Mouse (Mus musculus): Measurements from ENCODE around the gene Aip. TPM values are rescaled to one million over a fixed set of nuclear protein-coding genes. Genes with fewer than 3 reads are reported as not detected.

Aip gene
- polyA plus RNA-seq, 1 experiment from 2014 or later = 86.9 TPM

- WGBS = 3% methylated on average over 52 of the region's 52 CpGs
- no peak for ATAC-seq (ENCODE audit: insufficient read depth, low FRiP score)
- Histone ChIP-seq H3K27ac (ENCODE audit: low read length) (no peak overlapping the region), H3K27me3 (ENCODE audit: control insufficient read depth, insufficient read depth, low read length) (0 out of 2 replicates have a peak, but pooled peaks cover 4% of the 10 kb centered on the region), H3K4me3 (replicated peaks; ENCODE audit: low read length) (peak overlapping the region; percentile 57), H3K9me3 (replicated peaks; ENCODE audit: control insufficient read depth, low read length) (no peaks in the 10 kb centered on the region), H3K4me1 (ENCODE audit: control insufficient read depth, insufficient read depth, low read length) (peaks cover 41% of the 10 kb centered on the region), H3K36me3 (ENCODE audit: control insufficient read depth, insufficient read depth, low read length) (no peaks in the 10 kb centered on the region), H3K9ac (ENCODE audit: low read length) (peak overlapping the region; percentile 68), H3K4me2 (ENCODE audit: low read depth, low read length) (peak overlapping the region; percentile 86)
These were observed 24.9 kb downstream of the Aip start for GRCm38 (mm10) chr19:4100718-4101261.

GRCm38 (mm10) chr19:4099837-4100717 lies 25.6 kb downstream of the Aip start, which contains the start of gene Pitpnm1:
TSS of gene Pitpnm1 (plus strand) at chr19:4099998.
- 1% methylated on average over 52 of the region's 53 CpGs for WGBS

GRCm38 (mm10) chr19:4099056-4099455 lies 26.6 kb downstream of the Aip start:
- Histone ChIP-seq H3K27ac (ENCODE audit: low read length) (peak overlapping the region; percentile 85), H3K4me2 (ENCODE audit: low read depth, low read length) (peak overlapping the region; percentile 86), H3K9me3 (replicated peaks; ENCODE audit: control insufficient read depth, low read length) (no peaks in the 10 kb centered on the region), H3K4me3 (replicated peaks; ENCODE audit: low read length) (peak overlapping the region; percentile 57), H3K4me1 (ENCODE audit: control insufficient read depth, insufficient read depth, low read length) (peaks cover 41% of the 10 kb centered on the region), H3K27me3 (ENCODE audit: control insufficient read depth, insufficient read depth, low read length) (0 out of 2 replicates have a peak, but pooled peaks cover 4% of the 10 kb centered on the region), H3K9ac (ENCODE audit: low read length) (peak overlapping the region; percentile 68), H3K36me3 (ENCODE audit: control insufficient read depth, insufficient read depth, low read length) (no peaks in the 10 kb centered on the region)
- peak; percentile 7; the same call in 1 of the 2 replicates for ATAC-seq (ENCODE audit: insufficient read depth, low FRiP score)
- 15% methylated on average over 9 of the region's 9 CpGs for WGBS

More at GRCm38 (mm10) chr19:4099837-4100717, 25.6 kb downstream of the Aip start, which contains the start of gene Pitpnm1:
- H3K9me3 ChIP-seq (replicated peaks; ENCODE audit: control insufficient read depth, low read length) = no peaks in the 10 kb centered on the region
- peak within 1 kb of the TSS; percentile 68 for H3K9ac ChIP-seq (ENCODE audit: low read length)
- no peaks in the 10 kb centered on the region for H3K36me3 ChIP-seq (ENCODE audit: control insufficient read depth, insufficient read depth, low read length)
- peak; percentile 15; the same call in 1 of the 2 replicates for ATAC-seq (ENCODE audit: insufficient read depth, low FRiP score)
- H3K4me3 ChIP-seq (replicated peaks; ENCODE audit: low read length) = peak within 1 kb of the TSS; percentile 57
- H3K4me1 ChIP-seq (ENCODE audit: control insufficient read depth, insufficient read depth, low read length) = peaks cover 41% of the 10 kb centered on the region
- H3K27ac ChIP-seq (ENCODE audit: low read length) = peak within 1 kb of the TSS; percentile 85
- peak within 1 kb of the TSS; percentile 86 for H3K4me2 ChIP-seq (ENCODE audit: low read depth, low read length)
- H3K27me3 ChIP-seq (ENCODE audit: control insufficient read depth, insufficient read depth, low read length) = 0 out of 2 replicates have a peak, but pooled peaks cover 4% of the 10 kb centered on the region

DNA sequence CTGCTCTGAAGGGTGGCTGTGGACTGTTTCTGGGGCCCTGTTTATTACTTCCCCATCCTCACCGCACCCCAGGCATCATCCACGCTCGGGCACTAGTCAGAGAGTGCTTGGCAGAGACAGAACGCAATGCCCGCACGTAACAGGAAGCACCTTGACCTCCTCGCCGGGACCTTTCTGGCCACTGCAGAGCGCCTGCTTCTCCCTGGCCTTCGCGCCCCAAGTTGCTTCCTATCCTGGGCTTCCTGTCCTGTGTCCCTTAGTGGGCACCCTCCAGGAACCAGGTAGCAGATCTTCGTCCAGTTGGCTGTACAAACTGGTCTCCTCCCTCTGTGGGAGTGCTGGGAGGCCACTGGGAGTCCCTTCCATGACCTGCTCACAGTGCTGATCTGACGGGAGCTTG lies 27.2 kb downstream of the Aip start:
- Histone ChIP-seq H3K4me3 (replicated peaks; ENCODE audit: low read length) (0 out of 2 replicates have a peak overlapping the region, but pooled peaks have one; percentile 69), H3K4me1 (ENCODE audit: control insufficient read depth, insufficient read depth, low read length) (peaks cover 41% of the 10 kb centered on the region), H3K36me3 (ENCODE audit: control insufficient read depth, insufficient read depth, low read length) (no peaks in the 10 kb centered on the region), H3K27ac (ENCODE audit: low read length) (peak overlapping the region; percentile 29; the same call in 1 of the 2 replicates), H3K4me2 (ENCODE audit: low read depth, low read length) (peak overlapping the region; percentile 86; the same call in 1 of the 2 replicates), H3K27me3 (ENCODE audit: control insufficient read depth, insufficient read depth, low read length) (0 out of 2 replicates have a peak, but pooled peaks cover 4% of the 10 kb centered on the region), H3K9ac (ENCODE audit: low read length) (no peak overlapping the region), H3K9me3 (replicated peaks; ENCODE audit: control insufficient read depth, low read length) (no peaks in the 10 kb centered on the region)
- ATAC-seq (ENCODE audit: insufficient read depth, low FRiP score) = no peak
- 90% methylated on average over 13 of the region's 13 CpGs for WGBS

GRCm38 (mm10) chr19:4097441-4097825 lies 28.2 kb downstream of the Aip start:
- WGBS = under 1% methylated on average over 21 of the region's 21 CpGs
- Histone ChIP-seq H3K36me3 (ENCODE audit: control insufficient read depth, insufficient read depth, low read length) (no peaks in the 10 kb centered on the region), H3K4me3 (replicated peaks; ENCODE audit: low read length) (peak overlapping the region; percentile 69), H3K4me1 (ENCODE audit: control insufficient read depth, insufficient read depth, low read length) (peaks cover 41% of the 10 kb centered on the region), H3K9ac (ENCODE audit: low read length) (peak overlapping the region; percentile 72), H3K9me3 (replicated peaks; ENCODE audit: control insufficient read depth, low read length) (no peaks in the 10 kb centered on the region), H3K27me3 (ENCODE audit: control insufficient read depth, insufficient read depth, low read length) (0 out of 2 replicates have a peak, but pooled peaks cover 4% of the 10 kb centered on the region), H3K4me2 (ENCODE audit: low read depth, low read length) (peak overlapping the region; percentile 72), H3K27ac (ENCODE audit: low read length) (peak overlapping the region; percentile 94)
- ATAC-seq (ENCODE audit: insufficient read depth, low FRiP score) = peak; percentile 49

- peak within 1 kb of the TSS; percentile 94 for H3K27ac ChIP-seq (ENCODE audit: low read length)
- no peaks in the 10 kb centered on the region for H3K36me3 ChIP-seq (ENCODE audit: control insufficient read depth, insufficient read depth, low read length)
- H3K4me3 ChIP-seq (replicated peaks; ENCODE audit: low read length) = peak within 1 kb of the TSS; percentile 69
- peak within 1 kb of the TSS; percentile 77 for H3K9ac ChIP-seq (ENCODE audit: low read length)
- peaks cover 41% of the 10 kb centered on the region for H3K4me1 ChIP-seq (ENCODE audit: control insufficient read depth, insufficient read depth, low read length)
- ATAC-seq (ENCODE audit: insufficient read depth, low FRiP score) = peak; percentile 94
- peak within 1 kb of the TSS; percentile 72 for H3K4me2 ChIP-seq (ENCODE audit: low read depth, low read length)
- 0 out of 2 replicates have a peak, but pooled peaks cover 4% of the 10 kb centered on the region for H3K27me3 ChIP-seq (ENCODE audit: control insufficient read depth, insufficient read depth, low read length)
- no peaks in the 10 kb centered on the region for H3K9me3 ChIP-seq (replicated peaks; ENCODE audit: control insufficient read depth, low read length)
- under 1% methylated on average over 65 of the region's 65 CpGs for WGBS
These were observed 28.8 kb downstream of the Aip start, which contains the start of gene Cdk2ap2 for GRCm38 (mm10) chr19:4096642-4097440. TSS of gene Cdk2ap2 (plus strand) at chr19:4097182.

- ATAC-seq (ENCODE audit: insufficient read depth, low FRiP score) = no peak
- no peak overlapping the region for H3K9ac ChIP-seq (ENCODE audit: low read length)
- no peak overlapping the region for H3K4me3 ChIP-seq (replicated peaks; ENCODE audit: low read length)
- no peak overlapping the region for H3K4me2 ChIP-seq (ENCODE audit: low read depth, low read length)
- H3K4me1 ChIP-seq (ENCODE audit: control insufficient read depth, insufficient read depth, low read length) = peaks cover 37% of the 10 kb centered on the region
- H3K36me3 ChIP-seq (ENCODE audit: control insufficient read depth, insufficient read depth, low read length) = no peaks in the 10 kb centered on the region
- H3K9me3 ChIP-seq (replicated peaks; ENCODE audit: control insufficient read depth, low read length) = no peaks in the 10 kb centered on the region
- H3K27me3 ChIP-seq (ENCODE audit: control insufficient read depth, insufficient read depth, low read length) = no peaks in the 10 kb centered on the region
- H3K27ac ChIP-seq (ENCODE audit: low read length) = no peak overlapping the region
- WGBS = 76% methylated on average over 3 of the region's 3 CpGs
These were observed 29.9 kb downstream of the Aip start for GRCm38 (mm10) chr19:4095802-4096201.

GRCm38 (mm10) chr19:4094774-4095303 lies 30.8 kb downstream of the Aip start:
- H3K36me3 ChIP-seq (ENCODE audit: control insufficient read depth, insufficient read depth, low read length) = no peaks in the 10 kb centered on the region
- H3K9me3 ChIP-seq (replicated peaks; ENCODE audit: control insufficient read depth, low read length) = no peaks in the 10 kb centered on the region
- WGBS = 79% methylated on average over 5 of the region's 5 CpGs
- H3K4me1 ChIP-seq (ENCODE audit: control insufficient read depth, insufficient read depth, low read length) = peaks cover 28% of the 10 kb centered on the region
- H3K9ac ChIP-seq (ENCODE audit: low read length) = no peak overlapping the region
- no peaks in the 10 kb centered on the region for H3K27me3 ChIP-seq (ENCODE audit: control insufficient read depth, insufficient read depth, low read length)
- ATAC-seq (ENCODE audit: insufficient read depth, low FRiP score) = no peak
- no peak overlapping the region for H3K4me2 ChIP-seq (ENCODE audit: low read depth, low read length)
- H3K27ac ChIP-seq (ENCODE audit: low read length) = no peak overlapping the region
- no peak overlapping the region for H3K4me3 ChIP-seq (replicated peaks; ENCODE audit: low read length)

Data from stomach, embryonic 16.5 days (tissue).